Mouse (Mus musculus) left cerebral cortex, adult 8-10 months (tissue): ENCODE results near the gene Abhd14b. TPM values are rescaled to one million over a fixed set of nuclear protein-coding genes. Genes with fewer than 3 reads are reported as not detected.

ENCODE experiments used
- DNase-seq, 2 experiments: peaks; one replicate each; pipeline ENCODE4 v3.0.0; 2022; ENCODE audit warnings: low spot score in 2 of 2
- total RNA-seq, 4 experiments: library from RNA; stranded (reverse); gene quantifications; 2 replicates each; pipeline ENCODE4 v1.2.4; 2022

Abhd14b gene
- total RNA-seq, 4 experiments from 2014 or later = 14.6 to 16.1 (median 15.3) TPM

GRCm38 (mm10) chr9:106429221-106430014 lies 17.8 kb upstream of the Abhd14b start, which contains the start of gene Rpl29:
Gene Rpl29 (plus strand): TSS chr9:106429454.
- peak; percentile 84 to 95 for DNase-seq

- DNase-seq = no peak
Measured at GRCm38 (mm10) chr9:106430015-106430264, 17.3 kb upstream of the Abhd14b start.

- peak in 1 of 2 experiments; percentile 74 for DNase-seq
Measured at GRCm38 (mm10) chr9:106433389-106433788, 13.9 kb upstream of the Abhd14b start.

GRCm38 (mm10) chr9:106436566-106436965 lies 10.7 kb upstream of the Abhd14b start:
- DNase-seq = no peak

GRCm38 (mm10) chr9:106442680-106443079 lies 4.6 kb upstream of the Abhd14b start:
- DNase-seq = no peak

- no peak for DNase-seq
Measured at GRCm38 (mm10) chr9:106444836-106445235, 2.4 kb upstream of the Abhd14b start.

GRCm38 (mm10) chr9:106447951-106448350 lies 692 bp downstream of the Abhd14b start:
- DNase-seq = no peak

GRCm38 (mm10) chr9:106448498-106449031 lies 1.3 kb downstream of the Abhd14b start:
- peak in 1 of 2 experiments; percentile 60 for DNase-seq

- DNase-seq = no peak
Measured at GRCm38 (mm10) chr9:106449947-106450346, 2.7 kb downstream of the Abhd14b start.

GRCm38 (mm10) chr9:106450661-106451060 lies 3.4 kb downstream of the Abhd14b start:
- DNase-seq = no peak

- DNase-seq = no peak
Measured at GRCm38 (mm10) chr9:106451298-106451697, 4.0 kb downstream of the Abhd14b start.

GRCm38 (mm10) chr9:106451899-106452298 lies 4.6 kb downstream of the Abhd14b start:
- DNase-seq = no peak

GRCm38 (mm10) chr9:106452351-106452750 lies 5.1 kb downstream of the Abhd14b start:
- DNase-seq = no peak

- no peak for DNase-seq
Measured at GRCm38 (mm10) chr9:106452821-106453220, 5.6 kb downstream of the Abhd14b start.

- DNase-seq = no peak
Measured at GRCm38 (mm10) chr9:106453271-106454070, 6.2 kb downstream of the Abhd14b start, which contains the start of gene Pcbp4. Gene Pcbp4 (plus strand): TSS chr9:106453291.

GRCm38 (mm10) chr9:106454071-106454761 lies 7.0 kb downstream of the Abhd14b start:
- no peak for DNase-seq

- DNase-seq = peak in 1 of 2 experiments; percentile 62
Measured at GRCm38 (mm10) chr9:106454888-106455681, 7.8 kb downstream of the Abhd14b start.

GRCm38 (mm10) chr9:106456325-106457162 lies 9.3 kb downstream of the Abhd14b start:
- no peak for DNase-seq

- no peak for DNase-seq
Measured at GRCm38 (mm10) chr9:106457163-106457559, 9.9 kb downstream of the Abhd14b start.

GRCm38 (mm10) chr9:106457920-106458319 lies 10.7 kb downstream of the Abhd14b start:
- no peak for DNase-seq
